Mouse (Mus musculus): ENCODE measurements around the gene Rin2.

- no peak for TF ChIP-seq EP300 (IDR thresholded peaks at IDR 0.05; ENCODE audit: low read depth)
- TF ChIP-seq CTCF (IDR thresholded peaks at IDR 0.05; ENCODE audit: low read depth), result no peak
Observed at GRCm38 (mm10) chr2:145684151-145684550, 9.1 kb downstream of the Rin2 start.
